Mouse (Mus musculus): Measurements from ENCODE around the gene Slitrk5.

DNA sequence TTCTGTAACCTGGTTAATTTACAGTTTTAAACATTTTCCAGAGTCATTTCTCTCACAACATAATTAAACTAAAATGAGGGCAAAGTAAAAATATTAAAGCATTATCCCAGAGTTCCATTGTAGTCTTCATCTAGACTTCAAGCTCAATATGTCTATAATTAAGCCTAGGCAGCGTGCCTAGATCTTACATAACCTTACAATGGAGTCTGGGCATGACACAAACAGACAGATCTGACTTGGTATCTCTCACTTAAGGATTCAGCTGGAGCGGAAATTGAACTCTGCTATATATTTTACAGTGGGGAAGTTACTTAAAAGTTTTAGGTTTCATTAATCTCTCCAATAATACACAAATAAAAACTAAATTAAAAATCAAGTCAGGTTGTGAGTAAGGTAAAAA is 54.9 kb downstream of the Slitrk5 start:
- TF ChIP-seq CTCF (IDR thresholded peaks at IDR 0.05; ENCODE audit: extremely low read depth, insufficient read length, insufficient replicate concordance, low read depth, low read length) (no peak), POLR2A (IDR thresholded peaks at IDR 0.05; ENCODE audit: low read depth, low read length) (no peak)
